8 mouse cellular contexts compared by ENCODE assay signal in genomic region chr1:135544504-135545146, GRCm38 (mm10).
A peak's percentile ranks its signal among the peaks of the same experiment; 100 is the strongest.
DNase-seq lines count a peak whose midpoint lies in the region; ATAC-seq and TF ChIP-seq lines count a peak whose summit lies in the region.

No protein-coding gene starts in this region.

- peaks cover 23% of the 10 kb centered on the region; the same call in 1 of the 2 replicates for H3K79me2 ChIP-seq in macrophage (ENCODE audit: inconsistent target)

- no peaks in the 10 kb centered on the region for H3K27me3 ChIP-seq in forebrain, postnatal 0 days (ENCODE audit: insufficient read depth, low read length)
- no peaks in the 10 kb centered on the region for H3K27me3 ChIP-seq in hindbrain, embryonic 11.5 days (ENCODE audit: control insufficient read depth, insufficient read depth, low read length)

- no peaks in the 10 kb centered on the region for H3K9me3 ChIP-seq in forebrain, postnatal 0 days (ENCODE audit: low read length)
- H3K9me3 ChIP-seq in hindbrain, embryonic 11.5 days (ENCODE audit: control insufficient read depth, low read length): no peaks in the 10 kb centered on the region

- DNase-seq in NIH3T3 (ENCODE audit: low read depth): peak; percentile 94
- peak; percentile 74 to 82 for DNase-seq in cerebellum, adult 18-20 months
- peak; percentile 95 for DNase-seq in forebrain, postnatal 0 days
- DNase-seq in hindbrain, embryonic 11.5 days (ENCODE audit: low spot score): peak; percentile 89
- DNase-seq in layer of hippocampus, postnatal 25 days (ENCODE audit: extremely low spot score in 1 of 2, low spot score in 1 of 2): peak; percentile 82 to 90
- DNase-seq in retina, postnatal 7 days (ENCODE audit: low read depth, low spot score): peak; percentile 78
- peak; percentile 70 for DNase-seq in yolk sac, embryonic 10.5 days (ENCODE audit: low spot score)

- no peaks in the 10 kb centered on the region for H3K36me3 ChIP-seq in forebrain, postnatal 0 days (ENCODE audit: insufficient read depth)
- no peaks in the 10 kb centered on the region for H3K36me3 ChIP-seq in hindbrain, embryonic 11.5 days (ENCODE audit: control insufficient read depth, insufficient read depth, low read length)
- H3K36me3 ChIP-seq in macrophage (ENCODE audit: inconsistent target): no peaks in the 10 kb centered on the region

- peaks cover 21% of the 10 kb centered on the region for H3K4me1 ChIP-seq in forebrain, postnatal 0 days (ENCODE audit: insufficient read depth)
- H3K4me1 ChIP-seq in hindbrain, embryonic 11.5 days (replicated peaks; ENCODE audit: control insufficient read depth, insufficient read depth, low read length): peaks cover 5% of the 10 kb centered on the region; the same call in 1 of the 2 replicates

- WGBS in forebrain, postnatal 0 days: 38% methylated on average over 16 of the region's 16 CpGs
- WGBS in hindbrain, embryonic 11.5 days: 41% methylated on average over 16 of the region's 16 CpGs
- 47% methylated on average over 16 of the region's 16 CpGs for WGBS in macrophage (ENCODE audit: missing documents)

- ATAC-seq in forebrain, postnatal 0 days: peak; percentile 67
- peak; percentile 28; the same call in 1 of the 2 replicates for ATAC-seq in hindbrain, embryonic 11.5 days (ENCODE audit: low FRiP score)

- H3K27ac ChIP-seq in forebrain, postnatal 0 days (ENCODE audit: low read depth, low read length): 0 out of 2 replicates have a peak overlapping the region, but pooled peaks have one; percentile 4
- no peak overlapping the region for H3K27ac ChIP-seq in hindbrain, embryonic 11.5 days (ENCODE audit: low read depth, low read length)
- peak overlapping the region; percentile 19 for H3K27ac ChIP-seq in macrophage

- no peak overlapping the region for H3K9ac ChIP-seq in forebrain, postnatal 0 days
- H3K9ac ChIP-seq in hindbrain, embryonic 11.5 days (ENCODE audit: low read depth, low read length): no peak overlapping the region

- peak; percentile 96 for TF ChIP-seq CTCF in forebrain, postnatal 0 days (IDR thresholded peaks at IDR 0.05; ENCODE audit: low read depth)

- no peak overlapping the region for H3K4me3 ChIP-seq in forebrain, postnatal 0 days (ENCODE audit: low read depth, low read length)
- no peak overlapping the region for H3K4me3 ChIP-seq in hindbrain, embryonic 11.5 days (ENCODE audit: low read depth, low read length)
- H3K4me3 ChIP-seq in macrophage (ENCODE audit: inconsistent target): no peak overlapping the region

- H3K4me2 ChIP-seq in forebrain, postnatal 0 days (ENCODE audit: low read depth): no peak overlapping the region
- no peak overlapping the region for H3K4me2 ChIP-seq in hindbrain, embryonic 11.5 days (replicated peaks; ENCODE audit: low read depth, low read length)
